Mouse (Mus musculus): Measurements from ENCODE around the gene Casz1. TPM values are rescaled to one million over a fixed set of nuclear protein-coding genes. Genes with fewer than 3 reads are reported as not detected.

The Casz1 gene
- polyA plus RNA-seq, 1 experiment from 2014 or later: 9.7 TPM

DNA sequence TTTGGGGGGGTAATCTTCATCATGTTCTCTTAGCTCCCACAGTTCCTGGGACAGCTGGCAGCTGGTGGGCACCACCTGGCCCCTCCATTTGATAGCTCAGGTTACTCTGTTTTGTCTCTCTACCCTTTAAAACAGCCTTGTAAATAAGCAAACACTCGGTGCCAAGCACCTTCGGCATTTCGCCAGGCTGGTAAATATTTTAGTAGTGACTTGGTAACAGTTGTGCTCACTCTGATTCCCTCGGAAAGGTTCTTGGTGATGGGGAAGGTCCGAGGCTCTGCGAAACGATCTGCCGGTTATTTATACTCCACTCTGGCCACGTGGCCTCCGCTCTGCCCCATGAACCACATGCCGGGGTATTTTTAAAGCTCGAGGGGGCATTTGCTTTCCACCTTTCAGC is 68.6 kb downstream of the Casz1 start:
- Histone ChIP-seq H3K9ac (replicated peaks; ENCODE audit: low read depth) (no peak overlapping the region), H3K27me3 (replicated peaks; ENCODE audit: insufficient read depth, low read length) (no peaks in the 10 kb centered on the region), H3K4me3 (ENCODE audit: low read depth, low read length) (no peak overlapping the region), H3K36me3 (ENCODE audit: insufficient read depth, low read length) (no peaks in the 10 kb centered on the region), H3K4me1 (ENCODE audit: insufficient read depth, low read depth, low read length) (peaks cover 3% of the 10 kb centered on the region; the same call in 1 of the 2 replicates), H3K27ac (ENCODE audit: low read length) (no peak overlapping the region), H3K9me3 (ENCODE audit: low read length) (no peaks in the 10 kb centered on the region), H3K4me2 (replicated peaks; ENCODE audit: low read depth, low read length) (no peak overlapping the region)
- 40% methylated on average over 12 of the region's 12 CpGs for WGBS
- no peak for TF ChIP-seq CTCF (IDR thresholded peaks at IDR 0.05)
- TF ChIP-seq EP300 (IDR thresholded peaks at IDR 0.05): no peak
- ATAC-seq (no peak), DNase-seq (ENCODE audit: low spot score) (peak; percentile 63)

DNA sequence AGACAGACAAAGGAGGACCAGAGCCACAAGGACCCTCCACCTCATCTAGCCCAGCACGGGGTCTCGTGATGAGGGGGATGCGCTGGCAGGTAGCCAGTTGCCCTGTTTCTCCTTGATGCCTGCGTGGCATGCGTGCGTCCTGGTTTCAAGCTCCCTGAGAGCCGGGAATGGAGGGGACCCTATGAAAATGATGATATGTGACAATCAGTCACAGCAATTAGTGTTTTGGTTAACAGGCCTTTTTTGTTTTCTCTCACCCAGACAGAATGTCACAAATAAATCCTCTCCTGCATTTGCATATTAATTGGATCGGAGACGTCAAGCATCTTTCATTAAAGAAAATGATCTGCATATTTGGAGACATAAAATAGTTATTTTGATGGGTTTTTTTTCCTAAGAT is 71.9 kb downstream of the Casz1 start:
- H3K9me3 ChIP-seq (ENCODE audit: low read length): no peaks in the 10 kb centered on the region
- no peak overlapping the region for H3K4me2 ChIP-seq (replicated peaks; ENCODE audit: low read depth, low read length)
- no peak for DNase-seq (ENCODE audit: low spot score)
- 81% methylated on average over 9 of the region's 9 CpGs for WGBS
- no peak for TF ChIP-seq CTCF (IDR thresholded peaks at IDR 0.05)
- TF ChIP-seq EP300 (IDR thresholded peaks at IDR 0.05): no peak
- no peak overlapping the region for H3K9ac ChIP-seq (replicated peaks; ENCODE audit: low read depth)
- no peaks in the 10 kb centered on the region for H3K36me3 ChIP-seq (ENCODE audit: insufficient read depth, low read length)
- H3K27ac ChIP-seq (ENCODE audit: low read length): no peak overlapping the region
- no peaks in the 10 kb centered on the region for H3K4me1 ChIP-seq (ENCODE audit: insufficient read depth, low read depth, low read length)
- no peaks in the 10 kb centered on the region for H3K27me3 ChIP-seq (replicated peaks; ENCODE audit: insufficient read depth, low read length)
- no peak overlapping the region for H3K4me3 ChIP-seq (ENCODE audit: low read depth, low read length)
- no peak for ATAC-seq

DNA sequence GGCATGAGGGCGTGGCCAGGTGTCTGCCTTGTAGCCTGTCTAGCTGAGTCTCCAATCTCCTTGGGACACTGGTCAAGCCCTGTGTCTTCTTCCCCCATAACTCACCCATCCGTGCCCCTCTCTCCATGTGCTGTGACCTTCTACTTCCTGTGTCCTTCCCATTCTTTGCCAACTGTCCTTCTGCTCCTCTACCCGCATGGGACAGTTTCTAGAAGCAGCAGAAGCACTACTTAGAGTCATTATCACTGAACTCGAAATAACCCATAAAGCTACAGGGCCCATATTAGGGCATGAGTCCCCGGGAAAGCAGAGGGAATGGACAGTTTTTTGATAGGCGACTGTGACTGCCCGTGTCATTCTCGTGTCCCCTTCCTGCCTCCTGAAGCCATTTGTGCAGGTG is 72.6 kb downstream of the Casz1 start:
- Histone ChIP-seq H3K4me2 (replicated peaks; ENCODE audit: low read depth, low read length) (no peak overlapping the region), H3K27me3 (replicated peaks; ENCODE audit: insufficient read depth, low read length) (no peaks in the 10 kb centered on the region), H3K4me1 (ENCODE audit: insufficient read depth, low read depth, low read length) (no peaks in the 10 kb centered on the region), H3K9ac (replicated peaks; ENCODE audit: low read depth) (no peak overlapping the region), H3K36me3 (ENCODE audit: insufficient read depth, low read length) (no peaks in the 10 kb centered on the region), H3K4me3 (ENCODE audit: low read depth, low read length) (no peak overlapping the region), H3K27ac (ENCODE audit: low read length) (no peak overlapping the region), H3K9me3 (ENCODE audit: low read length) (no peaks in the 10 kb centered on the region)
- no peak for ATAC-seq
- WGBS: 73% methylated on average over 8 of the region's 8 CpGs
- DNase-seq (ENCODE audit: low spot score): no peak
- TF ChIP-seq EP300 (IDR thresholded peaks at IDR 0.05) (no peak), CTCF (IDR thresholded peaks at IDR 0.05) (no peak)

DNA sequence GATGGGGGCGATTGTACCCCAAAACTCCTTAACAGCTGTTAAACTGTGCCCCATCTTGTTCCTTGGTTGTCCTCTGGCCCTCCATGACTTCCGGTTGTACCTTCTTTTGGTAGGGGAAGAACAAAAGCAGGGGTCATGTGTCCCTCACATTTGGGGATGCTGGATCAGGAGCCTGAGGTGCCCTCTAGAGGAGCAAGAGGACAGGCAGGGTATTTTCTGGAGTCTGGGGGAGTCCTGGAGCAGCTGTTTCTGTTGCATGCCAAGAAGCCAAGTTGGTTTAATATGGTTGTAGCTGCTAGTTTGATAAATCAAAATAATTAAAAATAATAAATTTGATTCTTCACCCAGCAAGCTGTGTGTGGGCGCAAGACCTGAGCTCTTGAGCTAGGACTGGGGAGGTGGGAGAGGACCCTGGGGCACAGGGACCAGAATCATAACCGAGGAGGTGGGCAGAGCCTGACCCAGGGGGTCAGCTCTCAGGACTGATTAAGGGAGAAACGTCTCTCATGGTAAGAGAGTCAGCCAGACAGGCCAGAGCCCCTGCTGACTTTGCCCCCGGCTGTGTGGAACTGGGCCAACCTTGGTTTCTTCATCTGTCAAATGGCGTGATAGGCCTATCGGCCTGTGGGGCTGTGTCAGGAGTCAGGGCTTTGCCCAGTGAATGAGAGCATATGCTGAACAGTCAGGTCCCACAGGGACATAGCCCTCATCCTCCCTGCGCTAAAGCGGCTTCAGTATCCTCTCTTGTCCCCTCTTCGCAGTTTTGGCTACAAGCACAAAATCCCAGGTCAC is 74.2 kb downstream of the Casz1 start:
- H3K27me3 ChIP-seq (replicated peaks; ENCODE audit: insufficient read depth, low read length): no peaks in the 10 kb centered on the region
- no peaks in the 10 kb centered on the region for H3K36me3 ChIP-seq (ENCODE audit: insufficient read depth, low read length)
- ATAC-seq (no peak), DNase-seq (ENCODE audit: low spot score) (no peak)
- WGBS: 54% methylated on average over 11 of the region's 11 CpGs
- H3K9ac ChIP-seq (replicated peaks; ENCODE audit: low read depth): no peak overlapping the region
- H3K9me3 ChIP-seq (ENCODE audit: low read length): no peaks in the 10 kb centered on the region
- peak overlapping the region; percentile 57; the same call in 1 of the 2 replicates for H3K27ac ChIP-seq (ENCODE audit: low read length)
- H3K4me1 ChIP-seq (ENCODE audit: insufficient read depth, low read depth, low read length): no peaks in the 10 kb centered on the region
- TF ChIP-seq EP300 (IDR thresholded peaks at IDR 0.05) (no peak), CTCF (IDR thresholded peaks at IDR 0.05) (peak; percentile 35)
- H3K4me2 ChIP-seq (replicated peaks; ENCODE audit: low read depth, low read length): no peak overlapping the region
- no peak overlapping the region for H3K4me3 ChIP-seq (ENCODE audit: low read depth, low read length)

DNA sequence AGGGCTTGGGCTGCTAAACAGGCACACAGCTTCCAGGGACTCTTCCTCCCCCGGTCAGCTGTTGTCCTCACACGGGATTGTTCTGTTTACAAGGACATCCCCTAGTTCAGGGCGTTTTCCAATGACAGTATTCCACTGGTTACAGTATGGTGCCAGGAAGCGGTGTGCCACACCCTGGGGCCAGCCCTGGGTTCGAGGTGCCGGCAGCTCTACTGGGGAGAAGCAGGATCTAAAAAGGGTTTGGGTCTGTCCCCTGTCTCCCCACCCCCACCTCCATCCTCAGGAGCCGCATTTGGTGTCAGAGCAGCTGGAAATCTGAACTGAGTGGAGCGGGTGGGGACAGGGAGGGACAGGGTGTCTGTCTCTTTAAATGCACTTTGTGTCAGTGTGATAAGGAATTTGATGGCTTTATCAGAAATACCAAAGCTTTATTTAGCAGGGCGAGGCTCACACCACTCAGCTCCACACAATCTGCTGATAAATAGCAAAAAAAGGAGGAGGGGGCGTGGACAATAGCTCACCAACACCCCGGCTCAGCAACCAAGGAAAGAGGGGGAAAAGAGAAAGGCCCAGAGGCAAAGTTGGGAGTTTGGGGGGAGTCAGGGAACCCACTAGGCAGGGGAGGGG is 74.9 kb downstream of the Casz1 start:
- Histone ChIP-seq H3K36me3 (ENCODE audit: insufficient read depth, low read length) (no peaks in the 10 kb centered on the region), H3K27ac (ENCODE audit: low read length) (peak overlapping the region; percentile 57; the same call in 1 of the 2 replicates), H3K4me2 (replicated peaks; ENCODE audit: low read depth, low read length) (no peak overlapping the region), H3K9me3 (ENCODE audit: low read length) (no peaks in the 10 kb centered on the region), H3K9ac (replicated peaks; ENCODE audit: low read depth) (no peak overlapping the region), H3K4me3 (ENCODE audit: low read depth, low read length) (no peak overlapping the region), H3K27me3 (replicated peaks; ENCODE audit: insufficient read depth, low read length) (no peaks in the 10 kb centered on the region), H3K4me1 (ENCODE audit: insufficient read depth, low read depth, low read length) (no peaks in the 10 kb centered on the region)
- WGBS: 44% methylated on average over 11 of the region's 11 CpGs
- ATAC-seq: peak; percentile 80
- DNase-seq (ENCODE audit: low spot score): peak; percentile 64
- TF ChIP-seq EP300 (IDR thresholded peaks at IDR 0.05): peak; percentile 68
- no peak for TF ChIP-seq CTCF (IDR thresholded peaks at IDR 0.05)

DNA sequence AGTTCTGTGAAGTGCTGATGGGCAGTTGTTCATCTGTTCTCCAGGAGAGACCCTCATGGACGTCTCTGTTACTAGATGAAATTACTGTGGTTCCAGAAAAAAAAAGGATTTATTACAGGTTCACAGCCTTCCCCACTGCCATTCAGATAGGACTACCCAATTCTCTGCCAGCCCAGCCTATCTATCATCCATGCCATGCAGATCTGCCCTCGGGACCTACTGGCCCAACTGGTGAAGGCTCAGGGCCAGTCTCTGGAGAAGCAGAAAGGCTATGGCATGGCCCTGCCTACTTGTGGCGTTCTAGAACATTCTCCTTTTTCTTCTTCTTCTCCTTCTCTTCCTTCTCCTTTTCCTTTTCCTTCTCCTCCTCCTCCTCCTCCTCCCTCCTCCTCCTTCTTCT is 75.4 kb downstream of the Casz1 start:
- no peaks in the 10 kb centered on the region for H3K4me1 ChIP-seq (ENCODE audit: insufficient read depth, low read depth, low read length)
- 89% methylated on average over 3 of the region's 3 CpGs for WGBS
- ATAC-seq: no peak
- H3K4me2 ChIP-seq (replicated peaks; ENCODE audit: low read depth, low read length): no peak overlapping the region
- TF ChIP-seq CTCF (IDR thresholded peaks at IDR 0.05) (no peak), EP300 (IDR thresholded peaks at IDR 0.05) (no peak)
- no peaks in the 10 kb centered on the region for H3K36me3 ChIP-seq (ENCODE audit: insufficient read depth, low read length)
- no peak overlapping the region for H3K4me3 ChIP-seq (ENCODE audit: low read depth, low read length)
- H3K27ac ChIP-seq (ENCODE audit: low read length): no peak overlapping the region
- H3K27me3 ChIP-seq (replicated peaks; ENCODE audit: insufficient read depth, low read length): no peaks in the 10 kb centered on the region
- no peak for DNase-seq (ENCODE audit: low spot score)
- no peaks in the 10 kb centered on the region for H3K9me3 ChIP-seq (ENCODE audit: low read length)
- H3K9ac ChIP-seq (replicated peaks; ENCODE audit: low read depth): no peak overlapping the region
